Mouse (Mus musculus) thymus, adult 2 months (tissue): ENCODE measurements around the gene Bcl11b.

Experiments used
- CTCF ChIP-seq: fragments of 200-500 bp; IDR thresholded peaks from 2 replicates; pipeline ENCODE4 v1.5.1; 2012; ENCODE audit warnings: mild to moderate bottlenecking, control low read depth, low read length, moderate library complexity, borderline replicate concordance; ENCODE audit not compliant: control insufficient read depth, poor library complexity, insufficient read depth; ENCODE audit errors: extremely low read depth
- POLR2A ChIP-seq: fragments of 200-500 bp; IDR thresholded peaks from 2 replicates; pipeline ENCODE4 v1.6.1; 2012; ENCODE audit warnings: mild to moderate bottlenecking, low read length, control low read depth, moderate library complexity; ENCODE audit not compliant: control insufficient read depth, poor library complexity, insufficient read depth; ENCODE audit errors: extremely low read depth

DNA sequence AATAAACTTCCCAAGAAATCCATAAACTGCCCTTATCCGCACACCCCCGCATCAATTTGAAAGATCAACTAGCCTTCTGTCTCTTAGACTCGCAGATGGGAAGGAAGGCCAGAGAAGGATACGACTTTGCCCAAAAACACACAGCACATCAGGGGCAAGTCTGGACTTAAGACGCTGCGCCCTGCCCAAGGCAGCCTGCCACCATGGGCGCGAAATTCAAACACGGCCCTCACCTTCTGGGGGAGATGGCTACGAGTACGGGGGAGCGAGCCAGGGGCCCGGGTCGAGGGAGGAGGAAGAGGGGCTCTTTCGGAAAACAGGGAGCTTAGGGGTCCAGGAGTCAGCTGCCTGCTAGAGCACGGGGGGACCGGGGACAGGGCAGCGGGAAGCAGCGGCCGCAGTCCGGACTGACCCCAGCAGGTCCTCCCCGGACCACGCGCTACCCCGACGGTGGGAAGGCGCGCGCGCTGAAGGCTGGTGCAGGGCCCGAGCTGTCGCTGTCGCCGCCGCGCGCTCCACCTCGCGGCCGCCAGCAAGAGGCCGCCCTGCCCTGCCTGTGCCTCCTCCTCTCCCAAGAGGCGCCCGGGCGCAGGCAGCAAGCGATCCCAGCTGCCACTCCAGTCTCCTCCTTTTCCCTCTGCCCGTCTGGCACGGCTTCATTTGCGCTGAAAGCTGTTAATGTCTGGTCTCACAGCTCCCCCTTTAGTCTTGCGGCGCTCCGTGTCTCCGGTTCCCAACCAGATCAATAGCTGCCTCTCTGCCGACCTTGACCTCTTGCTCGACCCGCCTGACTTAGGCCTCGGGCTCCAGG lies 2.6 kb upstream of the Bcl11b start:
- peak; percentile 66; the same call in 1 of the 2 replicates for TF ChIP-seq CTCF
- TF ChIP-seq POLR2A: peak; percentile 42; the same call in 1 of the 2 replicates
